ENCODE assay signal across 29 mouse cellular contexts in the genomic region with DNA sequence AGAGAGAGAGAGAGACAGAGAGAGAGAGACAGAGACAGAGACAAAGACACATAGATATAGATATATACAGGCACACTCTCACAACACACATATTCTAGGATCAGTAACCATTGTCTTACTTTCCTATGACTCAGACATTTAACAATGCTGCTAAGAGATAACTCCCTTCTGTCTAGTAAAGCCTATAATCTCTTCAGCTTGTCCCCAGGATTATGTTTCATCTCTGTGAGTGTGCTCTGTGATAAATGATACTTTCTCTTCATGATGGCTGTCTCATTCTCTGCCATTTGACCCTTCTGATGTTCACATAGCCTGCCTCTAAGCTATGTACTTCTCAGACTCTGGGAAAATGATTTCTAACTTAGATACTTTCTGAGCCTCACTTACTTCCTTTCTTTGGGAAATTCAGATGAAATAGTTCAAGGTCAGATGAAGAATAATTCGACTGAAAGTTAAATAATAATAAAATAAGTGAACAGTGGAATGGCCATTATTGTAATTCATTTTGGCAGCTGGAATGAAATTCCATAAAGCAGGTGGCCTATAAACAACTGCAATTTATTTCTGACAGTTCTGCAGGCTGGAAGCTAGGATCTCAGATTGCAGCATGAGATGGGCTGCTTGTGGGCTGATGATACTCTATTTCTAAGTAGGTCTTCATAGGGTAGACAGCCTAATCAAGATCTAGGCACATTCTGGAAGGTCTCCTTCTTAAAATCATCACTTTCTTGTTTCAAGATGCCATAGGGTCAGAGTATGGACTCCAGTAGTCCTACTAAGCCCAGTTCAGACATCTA.
DNase-seq lines count a peak whose midpoint lies in the region; ATAC-seq and TF ChIP-seq lines count a peak whose summit lies in the region.
"Had no signal": no experiment of that assay in that cellular context is flagged by ENCODE, and none has a peak within 500 bp of the region (broad histone marks: within the 10 kb centered on the region; RNA-seq: fewer than 3 reads in every experiment).

No protein-coding gene starts in this region.

- H3K4me3 ChIP-seq in embryonic facial prominence, embryonic 14.5 days (ENCODE audit: low read depth, low read length), result no peak overlapping the region
- H3K4me3 ChIP-seq in embryonic facial prominence, embryonic 10.5 days, result no peak overlapping the region
- no peak overlapping the region for H3K4me3 ChIP-seq in limb, embryonic 13.5 days
- H3K4me3 ChIP-seq in limb, embryonic 10.5 days, result no peak overlapping the region
- no peak overlapping the region for H3K4me3 ChIP-seq in limb, embryonic 14.5 days (replicated peaks; ENCODE audit: low read length)
- H3K4me3 ChIP-seq in myocyte, result no peak overlapping the region
- H3K4me3 ChIP-seq: embryonic facial prominence, embryonic 12.5 days; embryonic facial prominence, embryonic 15.5 days; erythroblast, embryonic 14.5 days; forebrain, embryonic 10.5 days; forebrain, embryonic 12.5 days had no signal

- H3K9me3 ChIP-seq in embryonic facial prominence, embryonic 14.5 days (ENCODE audit: control insufficient read depth, low read length), result no peaks in the 10 kb centered on the region
- H3K9me3 ChIP-seq in embryonic facial prominence, embryonic 10.5 days, result no peaks in the 10 kb centered on the region
- no peaks in the 10 kb centered on the region for H3K9me3 ChIP-seq in limb, embryonic 13.5 days
- no peaks in the 10 kb centered on the region for H3K9me3 ChIP-seq in limb, embryonic 10.5 days (replicated peaks)
- no peaks in the 10 kb centered on the region for H3K9me3 ChIP-seq in limb, embryonic 14.5 days (ENCODE audit: control insufficient read depth, low read length)
- H3K9me3 ChIP-seq: embryonic facial prominence, embryonic 12.5 days; embryonic facial prominence, embryonic 15.5 days; forebrain, embryonic 10.5 days; forebrain, embryonic 12.5 days had no signal

- peak; percentile 63; the same call in 1 of the 2 replicates for ATAC-seq in embryonic facial prominence, embryonic 14.5 days (ENCODE audit: low read depth)
- ATAC-seq in limb, embryonic 13.5 days (ENCODE audit: low FRiP score, low read depth), result peak; percentile 78; the same call in 1 of the 2 replicates
- peak; percentile 81 for ATAC-seq in limb, embryonic 14.5 days (ENCODE audit: low FRiP score, low read depth)
- ATAC-seq: activated CD4-positive, CD25-positive, alpha-beta regulatory T cell, adult 4 months; CD4-positive, CD25-positive, alpha-beta regulatory T cell, adult 4 months; forebrain, embryonic 14.5 days; forebrain, embryonic 16.5 days; Patski had no signal

- WGBS in embryonic facial prominence, embryonic 14.5 days, result 36% methylated on average over 1 of the region's 1 CpGs
- 65% methylated on average over 1 of the region's 1 CpGs for WGBS in embryonic facial prominence, embryonic 10.5 days
- WGBS in limb, embryonic 13.5 days, result 36% methylated on average over 1 of the region's 1 CpGs
- WGBS in limb, embryonic 10.5 days, result 73% methylated on average over 1 of the region's 1 CpGs
- WGBS in limb, embryonic 14.5 days, result 31% methylated on average over 1 of the region's 1 CpGs

- no peaks in the 10 kb centered on the region for H3K79me2 ChIP-seq in myocyte (ENCODE audit: control insufficient read depth, insufficient read depth)

- TF ChIP-seq POLR2A in limb, embryonic 14.5 days (IDR thresholded peaks at IDR 0.05; ENCODE audit: borderline replicate concordance, extremely low read depth, insufficient read depth, insufficient read length), result no peak
- TF ChIP-seq POLR2A in myocyte (IDR thresholded peaks at IDR 0.05; ENCODE audit: insufficient read length, low read depth), result no peak

- no peak overlapping the region for H3K4me2 ChIP-seq in embryonic facial prominence, embryonic 14.5 days (ENCODE audit: low read depth, low read length)
- H3K4me2 ChIP-seq in limb, embryonic 13.5 days (replicated peaks), result no peak overlapping the region
- H3K4me2 ChIP-seq in limb, embryonic 14.5 days (replicated peaks; ENCODE audit: low read depth, low read length, severe bottlenecking), result no peak overlapping the region
- H3K4me2 ChIP-seq in myocyte (ENCODE audit: low read depth), result peak overlapping the region; percentile 32
- H3K4me2 ChIP-seq: embryonic facial prominence, embryonic 12.5 days; embryonic facial prominence, embryonic 15.5 days; forebrain, embryonic 12.5 days had no signal

- no peak overlapping the region for H3K9ac ChIP-seq in embryonic facial prominence, embryonic 14.5 days (ENCODE audit: low read depth, low read length)
- no peak overlapping the region for H3K9ac ChIP-seq in limb, embryonic 13.5 days
- no peak overlapping the region for H3K9ac ChIP-seq in limb, embryonic 14.5 days (ENCODE audit: low read depth, low read length, severe bottlenecking)
- H3K9ac ChIP-seq: embryonic facial prominence, embryonic 12.5 days; embryonic facial prominence, embryonic 15.5 days; forebrain, embryonic 12.5 days had no signal

- no peak overlapping the region for H3ac ChIP-seq in myocyte (ENCODE audit: control insufficient read depth, insufficient read length)

- H3K4me1 ChIP-seq in embryonic facial prominence, embryonic 14.5 days (ENCODE audit: control insufficient read depth, insufficient read depth, low read length), result no peaks in the 10 kb centered on the region
- no peaks in the 10 kb centered on the region for H3K4me1 ChIP-seq in embryonic facial prominence, embryonic 10.5 days
- no peaks in the 10 kb centered on the region for H3K4me1 ChIP-seq in limb, embryonic 13.5 days
- no peaks in the 10 kb centered on the region for H3K4me1 ChIP-seq in limb, embryonic 10.5 days
- no peaks in the 10 kb centered on the region for H3K4me1 ChIP-seq in limb, embryonic 14.5 days (ENCODE audit: control insufficient read depth, insufficient read depth, low read length)
- H3K4me1 ChIP-seq: embryonic facial prominence, embryonic 12.5 days; embryonic facial prominence, embryonic 15.5 days; forebrain, embryonic 10.5 days; forebrain, embryonic 12.5 days had no signal

- H3K36me3 ChIP-seq in embryonic facial prominence, embryonic 14.5 days (ENCODE audit: control insufficient read depth, insufficient read depth, low read length), result no peaks in the 10 kb centered on the region
- no peaks in the 10 kb centered on the region for H3K36me3 ChIP-seq in embryonic facial prominence, embryonic 10.5 days (replicated peaks)
- H3K36me3 ChIP-seq in limb, embryonic 13.5 days, result no peaks in the 10 kb centered on the region
- H3K36me3 ChIP-seq in limb, embryonic 10.5 days, result no peaks in the 10 kb centered on the region
- H3K36me3 ChIP-seq in limb, embryonic 14.5 days (ENCODE audit: control insufficient read depth, insufficient read depth, low read length), result no peaks in the 10 kb centered on the region
- no peaks in the 10 kb centered on the region for H3K36me3 ChIP-seq in myocyte (ENCODE audit: control insufficient read depth, insufficient read depth)
- H3K36me3 ChIP-seq: embryonic facial prominence, embryonic 12.5 days; embryonic facial prominence, embryonic 15.5 days; forebrain, embryonic 10.5 days; forebrain, embryonic 12.5 days; G1E had no signal

- no peaks in the 10 kb centered on the region for H3K27me3 ChIP-seq in embryonic facial prominence, embryonic 14.5 days (replicated peaks; ENCODE audit: control insufficient read depth, insufficient read depth, low read length)
- no peaks in the 10 kb centered on the region for H3K27me3 ChIP-seq in embryonic facial prominence, embryonic 10.5 days (replicated peaks; ENCODE audit: low read depth, poor library complexity, severe bottlenecking)
- no peaks in the 10 kb centered on the region for H3K27me3 ChIP-seq in limb, embryonic 13.5 days
- H3K27me3 ChIP-seq in limb, embryonic 10.5 days (ENCODE audit: low read depth, poor library complexity, severe bottlenecking), result no peaks in the 10 kb centered on the region
- H3K27me3 ChIP-seq in limb, embryonic 14.5 days (ENCODE audit: control insufficient read depth, insufficient read depth, low read length), result no peaks in the 10 kb centered on the region
- H3K27me3 ChIP-seq in myocyte (ENCODE audit: control insufficient read depth, insufficient read depth, insufficient read length), result no peaks in the 10 kb centered on the region
- H3K27me3 ChIP-seq: CH12.LX; embryonic facial prominence, embryonic 12.5 days; embryonic facial prominence, embryonic 15.5 days; forebrain, embryonic 12.5 days; Patski had no signal

- no peak overlapping the region for H3K27ac ChIP-seq in embryonic facial prominence, embryonic 14.5 days (replicated peaks; ENCODE audit: low read depth, low read length)
- no peak overlapping the region for H3K27ac ChIP-seq in embryonic facial prominence, embryonic 10.5 days (replicated peaks)
- H3K27ac ChIP-seq in limb, embryonic 13.5 days, result no peak overlapping the region
- no peak overlapping the region for H3K27ac ChIP-seq in limb, embryonic 10.5 days
- H3K27ac ChIP-seq in limb, embryonic 14.5 days (replicated peaks; ENCODE audit: low read depth, low read length), result no peak overlapping the region
- H3K27ac ChIP-seq: embryonic facial prominence, embryonic 12.5 days; embryonic facial prominence, embryonic 15.5 days; forebrain, embryonic 10.5 days; forebrain, embryonic 12.5 days had no signal

- peak; percentile 13 for DNase-seq in embryonic facial prominence, embryonic 14.5 days (ENCODE audit: low spot score)
- DNase-seq in embryonic facial prominence, embryonic 10.5 days (ENCODE audit: low spot score), result no peak
- DNase-seq in limb, embryonic 10.5 days (ENCODE audit: low spot score), result no peak
- peak; percentile 16 for DNase-seq in limb, embryonic 14.5 days (ENCODE audit: low spot score)
- DNase-seq in adrenal gland, postnatal 25 days, result no peak
- DNase-seq: adrenal gland, adult 8-10 months; adrenal gland, postnatal 14 days; B cell, adult 2 months; cerebellum, adult 11 months; cerebellum, adult 18-20 months; cerebellum, adult 8-10 months; cerebellum, adult 9-11 months; cerebellum, postnatal 14 days; cerebellum, postnatal 36 days; embryo, embryonic 11 days had no signal

TF ChIP-seq in myocyte, 11 proteins besides CTCF, POLR2A, EP300 and RAD21:
- peak in 1 of 3 experiments; percentile 8 for TF ChIP-seq MYOD1 (IDR thresholded peaks at IDR 0.05; ENCODE audit: control insufficient read depth in 1 of 3, insufficient read length in 2 of 3, low read depth in 2 of 3)
- TF ChIP-seq MAX (IDR thresholded peaks at IDR 0.05; ENCODE audit: low read depth), result no peak

Comparison
In these comparisons a context has a peak if more than half of its experiments do, and no peak if none do; other contexts are left out.
1. DNase-seq: peak in embryonic facial prominence, embryonic 14.5 days (single experiment) and limb, embryonic 14.5 days (single experiment); none in embryonic facial prominence, embryonic 10.5 days (single experiment), limb, embryonic 10.5 days (single experiment) and adrenal gland, postnatal 25 days (single experiment).
2. Peak in every context shown above with its lines, with median percentiles within 50 percentile points of each other: ATAC-seq.